Mouse (Mus musculus) midbrain, postnatal 0 days (tissue): ENCODE results near the gene Rbm7. TPM values are rescaled to one million over a fixed set of nuclear protein-coding genes. Genes with fewer than 3 reads are reported as not detected.
"Not testable (repeated sequence)": the region's sequence is repeated elsewhere in the genome, so short reads cannot be mapped to it uniquely, and the experiment has no call there.

Experiments
- ATAC-seq: fragments of 200-750 bp; cut with Nextera tagmentation; 2 replicates; pipeline ENCODE4 v1.8.0; 2017; ENCODE audit warnings: moderate number of reproducible peaks, mild to moderate bottlenecking, moderate TSS enrichment, moderate library complexity; ENCODE audit not compliant: low FRiP score
- DNase-seq: peaks from one replicate; pipeline ENCODE4 v3.0.0-alpha.2; 2015; ENCODE audit warnings: low spot score
- H3K27ac ChIP-seq: fragments of 300-500 bp; sonication (generic); 2 replicates; pipeline ENCODE4 v1.5.1; 2014; ENCODE audit warnings: low read depth, mild to moderate bottlenecking, low read length, mixed read lengths
- H3K27me3 ChIP-seq: fragments of 300-500 bp; sonication (generic); 2 replicates; pipeline ENCODE4 v1.6.1; 2014; ENCODE audit warnings: low read length, control low read depth, mixed read lengths; ENCODE audit not compliant: insufficient read depth
- H3K36me3 ChIP-seq: fragments of 300-500 bp; sonication (generic); 2 replicates; pipeline ENCODE4 v1.6.1; 2014; ENCODE audit warnings: low read length, control low read depth, mixed read lengths; ENCODE audit not compliant: insufficient read depth
- H3K4me1 ChIP-seq: fragments of 300-500 bp; sonication (generic); 2 replicates; pipeline ENCODE4 v1.6.1; 2014; ENCODE audit warnings: mild to moderate bottlenecking, control low read depth, antibody characterized with exemption, low read length, mixed read lengths; ENCODE audit not compliant: insufficient read depth
- H3K4me2 ChIP-seq: fragments of 300-500 bp; sonication (generic); 2 replicates; pipeline ENCODE4 v1.6.1; 2014; ENCODE audit warnings: low read depth, mild to moderate bottlenecking, low read length, mixed read lengths; ENCODE audit not compliant: poor library complexity, severe bottlenecking
- H3K4me3 ChIP-seq: fragments of 300-500 bp; sonication (generic); 2 replicates; pipeline ENCODE4 v1.5.1; 2014; ENCODE audit warnings: low read depth, mild to moderate bottlenecking, low read length, moderate library complexity
- H3K9ac ChIP-seq: fragments of 300-500 bp; sonication (generic); replicated peaks from 2 replicates; pipeline ENCODE4 v1.6.1; 2014; ENCODE audit warnings: mild to moderate bottlenecking, low read length, moderate library complexity, mixed read lengths; ENCODE audit not compliant: poor library complexity, severe bottlenecking
- H3K9me3 ChIP-seq: fragments of 300-500 bp; sonication (generic); 2 replicates; pipeline ENCODE4 v1.6.1; 2016; ENCODE audit warnings: low read length, control low read depth
- CTCF ChIP-seq: IDR thresholded peaks from 2 replicates; pipeline ENCODE4 v1.5.1; 2016; ENCODE audit warnings: antibody characterized with exemption, mild to moderate bottlenecking
- WGBS: fragments of 180-500 bp; shearing (Covaris S2); extraction: QIAGEN DNeasy Blood & Tissue Kit; methylation state at CpG from one replicate; pipeline ENCODE4 v1.1.7; 2014; 5-methylcytosine and 5-hydroxymethylcytosine counted together
- polyA plus RNA-seq: library from polyadenylated mRNA; unstranded; fragments of >200 nt; fragmentation: Nextera tagmentation; extraction: Ambion mirVana; gene quantifications from 2 replicates; pipeline ENCODE4 v1.2.1, GENCODE M21; 2015
- total RNA-seq: library from RNA; depleted of rRNA; stranded (reverse); fragments of >200 nt; gene quantifications from 2 replicates; pipeline ENCODE4 v1.2.3, GENCODE M21; 2014

The Rbm7 gene
- total and polyA plus RNA-seq, 2 experiments from 2014 or later = 36.9 to 70.8 TPM

- Histone ChIP-seq H3K27me3 (no peaks in the 10 kb centered on the region), H3K4me3 (no peak overlapping the region), H3K9ac (no peak overlapping the region), H3K36me3 (peaks cover 14% of the 10 kb centered on the region), H3K4me1 (0 out of 2 replicates have a peak, but pooled peaks cover 6% of the 10 kb centered on the region), H3K9me3 (no peaks in the 10 kb centered on the region), H3K4me2 (no peak overlapping the region), H3K27ac (no peak overlapping the region)
- no peak for TF ChIP-seq CTCF
- ATAC-seq = no peak
- DNase-seq = no peak
- WGBS = 92% methylated on average over 10 of the region's 10 CpGs
Observed at GRCm38 (mm10) chr9:48476236-48477165, 18.6 kb downstream of the Rbm7 start.

DNA sequence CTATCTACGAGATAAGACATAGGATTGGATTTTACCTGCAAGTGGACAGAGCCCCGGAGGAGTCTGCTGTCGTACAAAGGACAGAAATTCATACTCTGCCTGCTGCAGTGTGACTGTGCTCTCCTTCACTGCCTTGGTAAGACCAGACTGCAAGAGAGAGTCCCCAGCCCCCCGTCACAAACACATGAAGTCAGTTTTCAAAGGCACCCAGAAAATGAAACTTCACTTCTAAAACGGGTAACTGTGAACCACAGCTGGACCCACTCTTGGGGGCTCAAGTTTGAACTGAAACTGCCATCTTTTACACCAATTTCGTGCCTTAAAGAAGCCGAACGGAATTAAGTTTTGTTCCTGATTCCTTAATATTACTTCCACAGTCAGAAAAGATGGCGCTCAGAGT lies 20.7 kb downstream of the Rbm7 start:
- Histone ChIP-seq H3K27me3 (no peaks in the 10 kb centered on the region), H3K36me3 (peaks cover 18% of the 10 kb centered on the region), H3K4me1 (0 out of 2 replicates have a peak, but pooled peaks cover under 1% of the 10 kb centered on the region), H3K27ac (no peak overlapping the region), H3K9me3 (no peaks in the 10 kb centered on the region), H3K9ac (no peak overlapping the region), H3K4me2 (no peak overlapping the region), H3K4me3 (no peak overlapping the region)
- DNase-seq (no peak), ATAC-seq (no peak)
- TF ChIP-seq CTCF = no peak
- WGBS = 95% methylated on average over 9 of the region's 9 CpGs

- H3K4me1 ChIP-seq = no peaks in the 10 kb centered on the region
- no peak overlapping the region for H3K4me2 ChIP-seq
- TF ChIP-seq CTCF = no peak
- no peaks in the 10 kb centered on the region for H3K9me3 ChIP-seq
- no peak overlapping the region for H3K27ac ChIP-seq
- peaks cover 18% of the 10 kb centered on the region for H3K36me3 ChIP-seq
- no peak for DNase-seq
- H3K27me3 ChIP-seq = no peaks in the 10 kb centered on the region
- H3K4me3 ChIP-seq = no peak overlapping the region
- no peak for ATAC-seq
- H3K9ac ChIP-seq = no peak overlapping the region
- 93% methylated on average over 12 of the region's 12 CpGs for WGBS
Observed at GRCm38 (mm10) chr9:48473131-48473530, 22.0 kb downstream of the Rbm7 start.

- no peak overlapping the region for H3K27ac ChIP-seq
- ATAC-seq = no peak
- TF ChIP-seq CTCF = no peak
- H3K9ac ChIP-seq = no peak overlapping the region
- no peak overlapping the region for H3K4me2 ChIP-seq
- DNase-seq = no peak
- H3K27me3 ChIP-seq = no peaks in the 10 kb centered on the region
- peaks cover 18% of the 10 kb centered on the region for H3K36me3 ChIP-seq
- no peak overlapping the region for H3K4me3 ChIP-seq
- H3K4me1 ChIP-seq = no peaks in the 10 kb centered on the region
- H3K9me3 ChIP-seq = no peaks in the 10 kb centered on the region
- WGBS = 81% methylated on average over 15 of the region's 15 CpGs
Observed at GRCm38 (mm10) chr9:48472441-48473025, 22.6 kb downstream of the Rbm7 start.

GRCm38 (mm10) chr9:48467471-48467870 lies 27.6 kb downstream of the Rbm7 start:
- H3K27ac ChIP-seq, H3K4me1 ChIP-seq, H3K36me3 ChIP-seq, H3K9me3 ChIP-seq, ATAC-seq, H3K9ac ChIP-seq, H3K27me3 ChIP-seq, DNase-seq, H3K4me2 ChIP-seq, H3K4me3 ChIP-seq: not testable (repeated sequence)
- 98% methylated on average over 5 of the region's 5 CpGs for WGBS

DNA sequence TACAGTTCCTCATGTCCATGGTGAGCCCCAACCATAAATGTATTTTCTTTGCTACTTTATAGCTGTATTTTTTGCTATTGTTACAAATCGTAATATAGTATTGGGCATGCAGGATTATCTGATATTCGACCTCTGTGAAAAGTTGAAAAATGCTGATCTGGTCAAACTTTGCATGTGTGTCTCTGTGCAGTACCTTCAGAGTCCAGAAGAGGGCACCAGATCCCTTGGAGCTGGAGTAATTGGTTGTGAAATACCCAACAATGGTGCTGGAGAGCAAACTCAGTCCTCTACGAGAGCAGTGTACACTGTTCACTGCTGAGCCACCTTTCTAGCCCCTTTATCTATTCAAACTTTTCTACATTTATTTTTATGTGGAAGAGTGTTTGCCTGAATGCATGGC lies 28.3 kb downstream of the Rbm7 start:
- no peak overlapping the region for H3K4me3 ChIP-seq
- no peak for DNase-seq
- H3K4me1 ChIP-seq = no peaks in the 10 kb centered on the region
- no peak overlapping the region for H3K27ac ChIP-seq
- H3K4me2 ChIP-seq = no peak overlapping the region
- 57% methylated on average over 3 of the region's 3 CpGs for WGBS
- H3K9ac ChIP-seq = no peak overlapping the region
- no peak for ATAC-seq
- 0 out of 2 replicates have a peak, but pooled peaks cover 4% of the 10 kb centered on the region for H3K36me3 ChIP-seq
- no peaks in the 10 kb centered on the region for H3K27me3 ChIP-seq
- peaks cover 6% of the 10 kb centered on the region; the same call in 1 of the 2 replicates for H3K9me3 ChIP-seq
- peak; percentile 80 for TF ChIP-seq CTCF
